Mouse (Mus musculus): Measurements from ENCODE around the gene Zfp282. TPM values are rescaled to one million over a fixed set of nuclear protein-coding genes. Genes with fewer than 3 reads are reported as not detected.

The Zfp282 gene
- total RNA-seq, 2 experiments from 2014 or later = 24.5 to 26.0 TPM

- intact Hi-C loops (cut with DNase I) = no loop called here
- DNase-seq (ENCODE audit: low spot score in 2 of 2) = peak; percentile 93 to 94
Observed at GRCm38 (mm10) chr6:47953191-47953726, 76.3 kb downstream of the Zfp282 start, which contains the start of gene Zfp956. Zfp956 (plus strand) TSS chr6:47953390.

DNA sequence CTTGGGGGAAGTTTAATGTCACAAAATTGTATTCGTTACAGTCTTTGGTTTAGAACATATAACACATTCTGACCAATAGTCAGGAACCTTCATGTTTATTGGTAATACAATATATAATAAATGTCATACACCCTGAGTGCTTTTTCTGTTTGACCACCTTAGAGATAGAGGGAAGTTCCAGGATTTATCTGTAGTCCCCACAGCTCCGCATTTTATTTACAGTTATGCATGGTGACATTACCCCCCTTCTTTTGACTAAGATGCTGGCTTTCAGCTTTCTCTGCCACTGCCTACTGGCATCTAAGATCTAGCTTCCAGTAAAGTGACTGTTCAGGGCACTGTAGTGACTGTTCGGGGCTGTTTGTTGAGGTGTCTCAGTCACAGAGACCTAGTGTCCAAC is 77.4 kb downstream of the Zfp282 start:
- intact Hi-C loops (cut with DNase I) = no loop called here
- no peak for DNase-seq (ENCODE audit: low spot score in 2 of 2)

DNA sequence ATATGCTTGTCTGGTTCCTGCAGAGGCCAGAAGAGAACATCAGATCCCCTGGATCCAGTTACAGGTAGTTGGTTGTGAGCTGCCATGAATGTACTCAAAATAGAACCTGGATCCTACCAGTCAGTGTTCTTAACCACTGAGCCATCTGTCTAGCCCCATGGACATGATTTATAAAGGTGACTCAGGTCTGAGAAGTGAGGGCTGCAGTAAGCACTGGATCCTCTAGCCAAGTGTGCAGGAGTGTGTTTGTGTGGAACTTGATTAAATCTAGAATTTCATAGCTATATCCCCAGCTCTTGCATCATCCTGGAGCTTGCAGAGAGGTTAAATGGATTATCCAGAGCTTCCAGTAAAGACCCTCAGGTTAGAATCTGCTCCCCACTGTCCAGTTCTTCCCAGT is 80.8 kb downstream of the Zfp282 start:
- intact Hi-C loops (cut with DNase I) = no loop called here
- no peak for DNase-seq (ENCODE audit: low spot score in 2 of 2)

Other genes starting within 250 kb of the Zfp282 start
- 10 to 100 TPM; 51.5 to 54.3 TPM for gene Pdia4, start 63.8 kb upstream of the Zfp282 start, total RNA-seq (2021)
- 1 to 10 TPM; 3.9 to 4.2 TPM for gene Zfp786, start 46.3 kb upstream of the Zfp282 start, total RNA-seq (2021)
- 10 to 100 TPM; 18.4 to 20.6 TPM for gene Zfp398, start 41.5 kb upstream of the Zfp282 start, total RNA-seq (2021)
- 10 to 100 TPM; 13.6 to 16.4 TPM for gene Zfp212, start 43.3 kb downstream of the Zfp282 start, total RNA-seq (2021)
- 10 to 100 TPM; 19.8 to 21.9 TPM for gene Zfp956, start 76.2 kb downstream of the Zfp282 start, total RNA-seq (2021)
- gene Zfp777, start 171.7 kb downstream of the Zfp282 start, total RNA-seq (2021) = 10 to 100 TPM; 30.8 to 41.9 TPM
- 10 to 100 TPM; 29.7 to 30.2 TPM for gene Zfp746, start 209.4 kb downstream of the Zfp282 start, total RNA-seq (2021)

All from left cerebral cortex, postnatal 14 days (tissue).